Mouse (Mus musculus) C2C12 (cell line): ENCODE measurements at regions not wholly inside any gene's neighbourhood (a gene's known extent, or its start where the extent isn't known, plus 50 kb on each side); places are given as distances from the start of the nearest gene placed in this dataset.

Experiments used
- H3K27me3 ChIP-seq: one replicate; pipeline ENCODE4 v1.6.1; 2011; ENCODE audit not compliant: control insufficient read depth, insufficient read depth, insufficient read length
- H3K36me3 ChIP-seq: one replicate; pipeline ENCODE4 v1.6.1; 2011; ENCODE audit not compliant: control insufficient read depth, insufficient read depth
- H3K4me3 ChIP-seq: one replicate; pipeline ENCODE4 v1.5.1; 2011; ENCODE audit warnings: mild to moderate bottlenecking, control low read depth; ENCODE audit not compliant: poor library complexity, insufficient read depth, severe bottlenecking
- H3K79me2 ChIP-seq: one replicate; pipeline ENCODE4 v1.6.1; 2011; ENCODE audit not compliant: control insufficient read depth, insufficient read depth
- H3K79me3 ChIP-seq: one replicate; pipeline ENCODE4 v1.6.1; 2011; ENCODE audit warnings: low read depth, control low read depth
- H3ac ChIP-seq: one replicate; pipeline ENCODE3; 2011; ENCODE audit warnings: low read depth; ENCODE audit not compliant: control insufficient read depth, insufficient read length
- CEBPB ChIP-seq: IDR thresholded peaks from one replicate; pipeline ENCODE4 v1.6.1; 2011; ENCODE audit warnings: low read depth, mild to moderate bottlenecking, control low read depth, moderate library complexity
- CTCF ChIP-seq: IDR thresholded peaks from one replicate; pipeline ENCODE4 v1.5.1; 2011; ENCODE audit not compliant: control insufficient read depth, insufficient read depth, insufficient read length
- FOSL1 ChIP-seq: IDR thresholded peaks from one replicate; pipeline ENCODE4 v1.8.0; 2011; ENCODE audit warnings: mild to moderate bottlenecking, low read length; ENCODE audit not compliant: poor library complexity, insufficient read depth, severe bottlenecking
- MAX ChIP-seq: IDR thresholded peaks from one replicate; pipeline ENCODE4 v1.6.1; 2011; ENCODE audit warnings: mild to moderate bottlenecking, control low read depth
- MYOD1 ChIP-seq: IDR thresholded peaks from one replicate; pipeline ENCODE4 v1.6.1; 2011; ENCODE audit warnings: low read depth; ENCODE audit not compliant: control insufficient read depth, insufficient read length
- MYOG ChIP-seq: IDR thresholded peaks from one replicate; pipeline ENCODE4 v1.6.1; 2011; ENCODE audit not compliant: control insufficient read depth, insufficient read length; ENCODE audit errors: extremely low read depth
- USF1 ChIP-seq: IDR thresholded peaks from one replicate; pipeline ENCODE4 v1.6.1; 2011; ENCODE audit warnings: low read depth, mild to moderate bottlenecking, control low read depth, moderate library complexity

- Histone ChIP-seq H3K79me3 (no peaks in the 10 kb centered on the region), H3ac (no peak overlapping the region), H3K4me3 (no peak overlapping the region), H3K79me2 (no peaks in the 10 kb centered on the region), H3K27me3 (no peaks in the 10 kb centered on the region), H3K36me3 (no peaks in the 10 kb centered on the region)
- TF ChIP-seq MAX = no peak
- no peak for TF ChIP-seq MYOD1
- no peak for TF ChIP-seq MYOG
- TF ChIP-seq CTCF = no peak
- no peak for TF ChIP-seq FOSL1
- no peak for TF ChIP-seq CEBPB
- TF ChIP-seq USF1 = no peak
These were observed 786.2 kb downstream of the Car8 start for GRCm38 (mm10) chr4:7452678-7453077.

- H3K79me3 ChIP-seq = no peaks in the 10 kb centered on the region
- H3K27me3 ChIP-seq = no peaks in the 10 kb centered on the region
- H3K79me2 ChIP-seq = no peaks in the 10 kb centered on the region
- H3K4me3 ChIP-seq = no peak overlapping the region
- H3ac ChIP-seq = no peak overlapping the region
- no peaks in the 10 kb centered on the region for H3K36me3 ChIP-seq
- TF ChIP-seq FOSL1 (no peak), MYOG (no peak), USF1 (no peak), CTCF (no peak), MYOD1 (no peak), MAX (no peak), CEBPB (no peak)
These were observed 787.9 kb downstream of the Car8 start for GRCm38 (mm10) chr4:7450991-7451390.

- Histone ChIP-seq H3ac (no peak overlapping the region), H3K27me3 (no peaks in the 10 kb centered on the region), H3K79me2 (no peaks in the 10 kb centered on the region), H3K36me3 (no peaks in the 10 kb centered on the region), H3K79me3 (no peaks in the 10 kb centered on the region), H3K4me3 (no peak overlapping the region)
- TF ChIP-seq MYOD1 (no peak), CEBPB (no peak), CTCF (no peak), MAX (no peak), FOSL1 (no peak), USF1 (no peak), MYOG (no peak)
These were observed 809.5 kb downstream of the Car8 start for GRCm38 (mm10) chr4:7429308-7429707.

- no peak overlapping the region for H3ac ChIP-seq
- TF ChIP-seq CEBPB = no peak
- TF ChIP-seq CTCF = no peak
- TF ChIP-seq MYOD1 = no peak
- no peak for TF ChIP-seq USF1
- TF ChIP-seq MAX = no peak
- no peak for TF ChIP-seq MYOG
- no peak for TF ChIP-seq FOSL1
These were observed 814.8 kb downstream of the Car8 start for GRCm38 (mm10) chr4:7424081-7424480.

GRCm38 (mm10) chr4:7423204-7423603, 815.6 kb downstream of the Car8 start:
- no peak overlapping the region for H3ac ChIP-seq
- H3K79me3 ChIP-seq = no peaks in the 10 kb centered on the region
- TF ChIP-seq MYOG (no peak), USF1 (no peak)
- no peak overlapping the region for H3K4me3 ChIP-seq
- no peaks in the 10 kb centered on the region for H3K79me2 ChIP-seq
- H3K27me3 ChIP-seq = no peaks in the 10 kb centered on the region
- H3K36me3 ChIP-seq = no peaks in the 10 kb centered on the region

More at GRCm38 (mm10) chr4:7424081-7424480, 814.8 kb downstream of the Car8 start:
- H3K36me3 ChIP-seq = no peaks in the 10 kb centered on the region
- no peak overlapping the region for H3K4me3 ChIP-seq
- H3K27me3 ChIP-seq = no peaks in the 10 kb centered on the region
- H3K79me2 ChIP-seq = no peaks in the 10 kb centered on the region
- H3K79me3 ChIP-seq = no peaks in the 10 kb centered on the region

GRCm38 (mm10) chr4:7422787-7423186, 816.1 kb downstream of the Car8 start:
- Histone ChIP-seq H3K36me3 (no peaks in the 10 kb centered on the region), H3ac (no peak overlapping the region), H3K27me3 (no peaks in the 10 kb centered on the region), H3K4me3 (no peak overlapping the region), H3K79me3 (no peaks in the 10 kb centered on the region), H3K79me2 (no peaks in the 10 kb centered on the region)
- no peak for TF ChIP-seq MYOG
- no peak for TF ChIP-seq CTCF
- TF ChIP-seq MYOD1 = no peak
- TF ChIP-seq MAX = no peak
- TF ChIP-seq CEBPB = no peak
- TF ChIP-seq FOSL1 = no peak
- TF ChIP-seq USF1 = no peak

GRCm38 (mm10) chr4:7414301-7414700, 824.5 kb downstream of the Car8 start:
- Histone ChIP-seq H3ac (no peak overlapping the region), H3K27me3 (no peaks in the 10 kb centered on the region), H3K36me3 (no peaks in the 10 kb centered on the region), H3K79me2 (no peaks in the 10 kb centered on the region), H3K4me3 (no peak overlapping the region), H3K79me3 (no peaks in the 10 kb centered on the region)
- TF ChIP-seq CTCF (no peak), CEBPB (no peak), MYOG (no peak), MYOD1 (no peak), MAX (no peak), FOSL1 (no peak), USF1 (no peak)
